Mouse (Mus musculus): ENCODE data around the gene Nrxn3.

The Nrxn3 gene

GRCm38 (mm10) chr12:89530679-89531350 is 808.1 kb downstream of the Nrxn3 start:
- DNase-seq (ENCODE audit: low spot score) = no peak

- no peak for DNase-seq (ENCODE audit: low spot score)
These were observed 828.6 kb downstream of the Nrxn3 start for GRCm38 (mm10) chr12:89551291-89551690.

DNA sequence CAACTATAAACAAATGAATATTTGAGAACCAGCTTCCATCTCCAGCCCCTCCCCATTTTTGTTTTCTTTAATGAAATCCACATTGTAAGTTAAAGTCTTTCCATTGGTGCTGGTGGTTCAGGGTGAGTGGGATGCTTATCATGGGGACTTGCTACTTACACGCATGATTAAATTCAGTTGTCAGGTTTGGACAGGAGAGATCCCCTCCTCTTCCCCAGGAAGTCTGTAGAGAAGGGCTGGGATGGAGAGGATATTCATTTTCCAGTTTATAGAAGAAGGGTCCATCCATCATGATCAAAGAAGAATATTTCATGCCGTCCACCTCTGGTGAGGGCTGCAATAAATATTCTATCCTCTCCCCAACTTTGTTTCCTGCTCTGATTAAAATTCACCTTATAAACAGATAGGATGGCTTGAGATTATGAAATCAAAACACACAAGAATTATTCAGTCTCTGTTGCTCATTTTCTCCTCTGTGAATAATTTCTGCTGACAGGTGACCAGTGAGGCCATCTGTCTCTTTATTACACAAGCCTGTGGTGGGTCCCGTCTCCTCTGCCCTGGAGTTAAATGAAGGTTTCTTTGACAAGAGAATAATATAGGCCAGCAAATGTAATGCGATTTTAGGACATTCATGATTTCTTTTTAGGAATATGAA is 830.7 kb downstream of the Nrxn3 start:
- no peak for DNase-seq (ENCODE audit: low spot score)

GRCm38 (mm10) chr12:89554171-89554570 is 831.5 kb downstream of the Nrxn3 start:
- no peak for DNase-seq (ENCODE audit: low spot score)

DNA sequence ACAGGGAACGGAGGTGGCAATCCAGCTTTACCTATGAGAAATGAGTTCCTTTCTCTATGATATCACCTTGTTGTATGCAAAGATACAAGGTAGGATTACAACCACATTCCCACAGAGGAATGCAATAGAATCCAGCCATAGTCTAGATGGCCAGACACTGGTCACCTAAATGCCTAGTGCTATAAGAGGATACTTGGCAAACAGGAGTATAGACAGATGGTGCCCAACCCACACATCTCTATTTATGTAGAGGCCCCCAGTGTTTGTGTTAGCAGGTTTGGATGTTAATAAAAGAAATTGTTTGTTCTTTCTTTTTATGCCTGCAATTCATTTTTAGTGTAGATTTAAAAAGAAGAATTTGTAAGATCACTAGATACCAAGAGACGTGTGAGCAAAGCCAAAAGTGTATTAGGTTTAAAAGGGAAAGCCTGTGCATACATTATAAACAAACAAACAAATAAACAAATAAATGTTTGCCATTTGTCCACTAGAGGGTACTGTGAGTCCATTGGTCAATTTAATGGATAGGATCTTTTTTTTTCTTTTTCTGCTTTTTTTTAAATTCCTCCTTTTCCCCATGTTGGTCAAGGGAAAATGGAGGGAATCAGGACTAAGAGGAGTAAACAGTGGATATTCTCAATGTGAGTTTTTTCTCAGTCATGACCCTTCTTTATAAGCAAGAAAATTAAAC is 832.2 kb downstream of the Nrxn3 start:
- no peak for DNase-seq (ENCODE audit: low spot score)

DNA sequence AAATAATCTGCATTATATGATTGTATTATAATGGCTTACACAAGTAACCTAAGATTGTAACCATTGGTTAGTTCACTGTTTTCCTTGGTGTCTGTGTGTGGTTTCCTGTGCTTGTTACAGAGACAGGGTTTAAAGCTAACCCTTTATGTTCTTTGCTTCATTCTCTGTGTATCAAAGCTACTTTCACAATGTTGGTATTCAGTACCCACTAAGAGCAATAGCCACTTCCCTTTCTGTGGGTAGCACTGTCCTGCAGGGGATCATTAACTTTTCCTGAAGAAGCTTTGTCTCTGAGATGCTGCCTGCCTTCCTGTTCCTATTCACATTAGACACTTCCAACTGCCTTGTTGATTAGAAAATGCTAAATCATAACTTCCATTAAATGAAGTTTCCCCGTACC is 836.2 kb downstream of the Nrxn3 start:
- DNase-seq (ENCODE audit: low spot score) = no peak

- no peak for DNase-seq (ENCODE audit: low spot score)
These were observed 839.4 kb downstream of the Nrxn3 start for GRCm38 (mm10) chr12:89561989-89562565.

- DNase-seq (ENCODE audit: low spot score) = no peak
These were observed 846.2 kb downstream of the Nrxn3 start for GRCm38 (mm10) chr12:89568723-89569377.

DNA sequence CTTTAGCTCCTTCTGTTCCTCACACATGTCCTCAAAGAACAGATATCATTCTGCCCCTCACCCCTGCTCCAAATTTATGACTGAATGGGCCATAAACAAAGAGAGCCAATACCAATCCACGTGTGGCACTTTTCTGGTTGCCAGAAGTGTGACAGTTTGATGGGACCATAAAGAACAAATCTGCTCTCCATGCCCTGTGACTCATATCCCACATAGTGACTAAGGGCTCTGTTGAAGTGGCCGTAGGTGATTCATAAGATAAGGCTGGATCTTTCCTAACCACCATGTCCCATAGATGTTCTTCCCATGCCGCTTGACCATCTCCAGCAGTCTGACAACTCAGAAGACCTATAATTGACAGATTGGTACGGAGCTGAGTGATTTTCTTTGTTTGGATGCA is 869.8 kb downstream of the Nrxn3 start:
- no peak for DNase-seq (ENCODE audit: low spot score)

GRCm38 (mm10) chr12:89613670-89614069 is 891.0 kb downstream of the Nrxn3 start:
- DNase-seq (ENCODE audit: low spot score) = no peak

- no peak for DNase-seq (ENCODE audit: low spot score)
These were observed 903.1 kb downstream of the Nrxn3 start for GRCm38 (mm10) chr12:89625746-89626145.

GRCm38 (mm10) chr12:89640046-89640445 is 917.4 kb downstream of the Nrxn3 start:
- DNase-seq (ENCODE audit: low spot score) = no peak

DNA sequence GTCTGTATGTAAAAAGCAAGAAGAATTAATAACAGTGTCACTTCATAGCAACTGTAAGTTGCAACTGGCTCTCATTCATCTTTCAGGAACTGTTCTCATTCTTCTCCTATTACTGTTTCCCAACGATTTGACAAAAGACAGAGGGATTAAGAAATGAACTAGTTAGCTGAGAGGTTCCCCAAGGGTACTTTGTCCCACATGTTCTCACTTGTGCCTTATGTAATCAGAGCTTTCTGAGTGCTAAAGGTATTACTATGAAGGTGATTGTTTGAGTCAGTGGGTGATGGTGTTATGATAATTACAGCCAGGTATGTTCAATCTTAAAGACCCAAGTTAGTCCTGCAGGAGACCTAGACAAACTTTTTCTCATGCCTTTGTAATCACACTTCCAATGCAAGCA is 918.8 kb downstream of the Nrxn3 start:
- no peak for DNase-seq (ENCODE audit: low spot score)

DNA sequence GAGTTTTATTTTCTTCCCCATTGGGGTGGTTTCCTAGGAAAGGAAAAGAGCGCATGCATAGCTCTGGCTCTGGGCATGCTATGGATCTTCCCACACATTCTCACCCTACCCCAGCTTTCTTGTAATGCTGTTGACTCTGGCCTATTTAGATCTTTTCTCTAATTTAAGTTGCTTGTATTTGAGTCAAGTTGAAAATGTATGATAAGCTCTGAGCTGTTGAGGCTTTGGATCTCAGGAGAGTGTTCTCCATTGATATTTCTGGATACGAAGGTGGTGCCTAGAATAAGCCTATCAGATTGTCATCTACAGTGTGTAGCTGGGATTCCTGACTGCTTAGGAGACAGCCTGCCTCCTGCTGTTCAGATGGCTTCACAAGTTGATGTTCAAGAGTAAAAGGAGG is 930.5 kb downstream of the Nrxn3 start:
- DNase-seq (ENCODE audit: low spot score) = no peak

- DNase-seq (ENCODE audit: low spot score) = no peak
These were observed 938.5 kb downstream of the Nrxn3 start for GRCm38 (mm10) chr12:89661219-89661618.

GRCm38 (mm10) chr12:89668856-89669255 is 946.2 kb downstream of the Nrxn3 start:
- no peak for DNase-seq (ENCODE audit: low spot score)

GRCm38 (mm10) chr12:89672819-89673218 is 950.1 kb downstream of the Nrxn3 start:
- no peak for DNase-seq (ENCODE audit: low spot score)

DNA sequence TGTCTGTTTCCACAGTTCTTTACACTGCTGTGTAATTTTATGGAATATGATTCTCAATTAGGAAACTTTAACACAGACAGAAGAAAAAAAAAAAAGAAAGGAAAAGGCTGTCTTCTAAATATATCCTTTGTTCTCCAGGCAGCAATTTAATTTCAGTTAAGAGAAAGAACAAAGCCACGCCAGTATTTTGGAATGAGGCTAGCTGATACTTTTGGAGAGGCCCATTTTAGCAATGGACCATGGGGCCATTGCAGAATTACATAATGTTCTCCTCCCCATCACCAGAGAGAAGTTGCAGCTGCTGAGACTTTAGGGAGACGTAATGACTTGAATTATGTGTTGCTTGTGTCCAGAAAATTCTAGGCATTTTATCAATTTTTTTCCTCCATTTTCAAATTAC is 963.0 kb downstream of the Nrxn3 start:
- no peak for DNase-seq (ENCODE audit: low spot score)

DNA sequence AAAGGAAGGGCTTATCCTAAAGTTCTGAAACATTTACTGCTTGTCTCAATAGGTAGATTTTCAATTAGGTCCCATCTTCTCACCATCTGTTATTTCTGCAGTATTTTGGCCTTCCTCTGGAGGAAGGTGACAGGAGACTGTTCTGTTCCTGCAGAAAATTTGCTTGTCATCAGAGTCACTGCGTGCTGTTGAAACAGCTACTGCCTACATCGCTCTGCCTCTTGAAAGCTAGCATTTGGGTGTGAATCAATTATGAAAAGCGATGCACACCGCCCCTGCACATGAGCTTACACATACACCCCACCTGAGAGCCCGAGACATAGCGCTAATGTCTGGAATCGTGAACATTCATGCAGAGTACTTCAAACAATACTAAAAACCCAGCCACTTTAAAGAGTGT is 966.4 kb downstream of the Nrxn3 start:
- DNase-seq (ENCODE audit: low spot score) = no peak

- DNase-seq (ENCODE audit: low spot score) = no peak
These were observed 976.8 kb downstream of the Nrxn3 start for GRCm38 (mm10) chr12:89699469-89699868.

DNA sequence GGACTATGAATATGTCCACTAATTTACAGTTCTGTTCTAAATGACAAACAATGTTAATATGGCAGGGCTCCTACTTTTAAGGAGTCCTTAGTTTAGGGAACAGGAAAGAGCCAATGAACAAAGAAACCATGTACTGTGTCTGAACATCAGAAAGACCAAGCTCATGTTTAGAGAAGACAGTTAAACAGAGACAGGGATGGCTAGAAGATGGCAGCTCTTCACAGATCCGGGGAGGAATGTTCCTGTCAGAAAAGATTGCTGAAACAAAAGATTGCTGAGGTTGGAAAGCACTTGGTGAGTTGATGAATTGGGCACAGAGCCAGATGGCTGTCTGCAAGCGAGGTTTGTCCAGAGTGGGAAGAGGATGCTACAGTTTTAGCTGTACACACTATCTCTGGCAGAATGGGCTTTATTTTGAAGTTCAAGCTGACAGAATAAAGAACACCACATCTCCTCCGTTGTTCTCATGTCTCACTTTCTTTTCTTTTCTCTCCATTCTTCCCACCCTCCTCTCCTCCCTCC is 978.3 kb downstream of the Nrxn3 start:
- DNase-seq (ENCODE audit: low spot score) = no peak

DNA sequence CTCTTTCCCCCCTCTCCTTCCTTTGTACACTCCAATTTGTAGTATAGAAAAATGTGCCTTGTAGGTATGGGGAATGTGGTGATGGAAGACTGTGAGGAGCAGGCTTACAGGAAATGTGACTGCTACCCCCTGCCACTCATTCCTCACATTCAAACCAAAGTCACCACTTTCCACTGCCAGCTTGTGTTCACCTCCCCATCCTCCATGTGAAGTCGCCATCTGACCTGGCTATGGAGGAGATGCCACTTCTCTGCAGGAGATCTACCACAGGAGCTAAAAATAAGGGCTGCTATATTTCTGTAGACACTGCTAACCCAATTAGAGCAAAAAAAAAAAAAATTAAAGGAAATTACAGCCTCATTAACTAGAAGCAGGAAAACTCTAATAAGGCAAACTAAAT is 980.3 kb downstream of the Nrxn3 start:
- DNase-seq (ENCODE audit: low spot score) = no peak

Measured in T-cell, adult 2 months (primary cell).